Mouse (Mus musculus): Measurements from ENCODE around the gene Olfr557. TPM values are rescaled to one million over a fixed set of nuclear protein-coding genes. Genes with fewer than 3 reads are reported as not detected.
A peak's percentile ranks its signal among the peaks of the same experiment; 100 is the strongest.

Olfr557 gene
- not detected in 2 replicates for polyA plus RNA-seq (2016; fragmentation: Nextera tagmentation; extraction: Ambion mirVana)

- Histone ChIP-seq H3K27ac (no peak within 1 kb of the TSS), H3K9me3 (no peaks in the 10 kb centered on the region), H3K36me3 (no peaks in the 10 kb centered on the region), H3K4me3 (no peak within 1 kb of the TSS), H3K27me3 (ENCODE audit: insufficient read depth, poor library complexity, severe bottlenecking) (no peaks in the 10 kb centered on the region), H3K4me1 (no peaks in the 10 kb centered on the region)
- DNase-seq (ENCODE audit: low spot score): no peak
- WGBS: 69% methylated on average over 5 of the region's 5 CpGs
These were observed at the start of gene Olfr557 for GRCm38 (mm10) chr7:102695358-102696125. Gene Olfr557, plus strand, starts transcription at chr7:102695910.

DNA sequence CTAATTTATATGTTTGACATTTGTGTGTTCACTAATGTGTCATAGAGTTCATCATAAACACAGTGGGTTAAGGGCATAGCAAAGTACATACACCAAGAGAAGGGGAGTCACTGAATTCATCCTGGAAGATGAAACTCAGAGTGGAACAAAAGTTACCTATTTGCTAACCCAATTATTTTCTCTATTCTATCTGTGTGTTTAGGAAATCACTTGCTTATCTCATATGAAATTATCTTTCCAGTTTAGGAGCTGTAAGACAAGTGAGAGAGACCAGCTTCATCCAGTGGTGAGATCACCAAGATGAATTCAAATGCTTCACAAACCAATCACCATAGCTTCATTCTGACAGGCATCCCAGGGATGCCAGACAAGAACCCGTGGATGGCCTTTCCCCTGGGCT lies 37.2 kb upstream of the Olfr557 start, which contains the start of gene Olfr555:
Gene Olfr555 (plus strand): TSS at position 301 of the 400 bp plus-strand sequence.
- Histone ChIP-seq H3K9me3 (no peaks in the 10 kb centered on the region), H3K36me3 (no peaks in the 10 kb centered on the region), H3K27me3 (ENCODE audit: insufficient read depth, poor library complexity, severe bottlenecking) (no peaks in the 10 kb centered on the region), H3K27ac (no peak within 1 kb of the TSS), H3K4me1 (no peaks in the 10 kb centered on the region), H3K4me3 (no peak within 1 kb of the TSS)
- WGBS: 67% methylated on average over 1 of the region's 1 CpGs
- no peak for DNase-seq (ENCODE audit: low spot score)

DNA sequence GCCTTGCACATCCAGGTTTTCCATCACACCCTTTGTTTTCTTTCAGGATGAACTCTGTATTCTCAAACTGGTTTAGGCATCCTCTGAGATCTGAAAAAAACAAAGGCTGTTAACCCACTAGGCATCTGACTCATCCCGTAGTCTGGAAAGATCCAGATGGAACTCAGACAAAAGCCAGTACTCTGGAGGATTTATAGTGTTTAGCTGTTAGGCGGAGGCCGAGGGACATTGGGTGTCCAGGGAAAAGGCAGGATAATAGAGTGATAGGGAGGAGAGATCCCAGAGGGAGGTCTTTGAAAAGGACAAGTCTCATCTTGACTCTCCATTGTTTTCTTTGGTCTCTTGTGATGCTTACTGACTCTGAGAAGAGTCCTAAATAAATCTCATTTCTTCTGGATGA lies 31.1 kb upstream of the Olfr557 start, which contains the start of gene Olfr556:
Gene Olfr556 (plus strand): TSS at position 301 of the 400 bp plus-strand sequence.
- no peak within 1 kb of the TSS for H3K4me3 ChIP-seq
- no peak for DNase-seq (ENCODE audit: low spot score)
- WGBS: 56% methylated on average over 3 of the region's 3 CpGs
- no peaks in the 10 kb centered on the region for H3K36me3 ChIP-seq
- H3K27me3 ChIP-seq (ENCODE audit: insufficient read depth, poor library complexity, severe bottlenecking): no peaks in the 10 kb centered on the region
- no peaks in the 10 kb centered on the region for H3K9me3 ChIP-seq
- no peak within 1 kb of the TSS for H3K27ac ChIP-seq
- H3K4me1 ChIP-seq: no peaks in the 10 kb centered on the region

- 29% methylated on average over 2 of the region's 2 CpGs for WGBS
- DNase-seq (ENCODE audit: low spot score): no peak
- H3K9me3 ChIP-seq: no peaks in the 10 kb centered on the region
These were observed 30.3 kb upstream of the Olfr557 start for GRCm38 (mm10) chr7:102665378-102665777.

DNA sequence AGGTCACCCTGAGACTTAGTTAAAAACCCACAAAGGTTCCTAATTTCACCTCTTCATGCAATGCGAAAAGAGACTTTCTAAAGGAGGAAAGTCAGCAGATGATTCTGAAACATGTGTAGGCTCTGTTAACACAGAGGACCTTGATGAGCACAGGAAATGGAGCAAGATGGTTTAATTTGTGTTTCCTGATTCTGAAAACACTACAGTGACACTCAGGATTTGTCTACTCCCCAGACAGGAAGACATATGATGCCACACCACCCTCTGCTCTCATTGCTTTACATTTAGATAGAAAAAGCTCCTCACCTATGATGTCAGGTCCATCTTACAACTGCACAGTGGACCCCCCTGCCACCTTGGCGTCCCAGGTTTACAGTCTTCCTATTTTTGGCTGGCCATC lies 19.5 kb upstream of the Olfr557 start:
- DNase-seq (ENCODE audit: low spot score): no peak
- Histone ChIP-seq H3K27ac (no peak overlapping the region), H3K4me1 (peaks cover 17% of the 10 kb centered on the region; the same call in 1 of the 2 replicates), H3K27me3 (ENCODE audit: insufficient read depth, poor library complexity, severe bottlenecking) (no peaks in the 10 kb centered on the region), H3K4me3 (no peak overlapping the region), H3K36me3 (peaks cover 18% of the 10 kb centered on the region; the same call in 1 of the 2 replicates), H3K9me3 (no peaks in the 10 kb centered on the region)
- 76% methylated on average over 2 of the region's 2 CpGs for WGBS

More at GRCm38 (mm10) chr7:102665378-102665777, 30.3 kb upstream of the Olfr557 start:
- H3K4me3 ChIP-seq: no peak overlapping the region
- H3K4me1 ChIP-seq: no peaks in the 10 kb centered on the region
- no peak overlapping the region for H3K27ac ChIP-seq
- H3K27me3 ChIP-seq (ENCODE audit: insufficient read depth, poor library complexity, severe bottlenecking): no peaks in the 10 kb centered on the region
- no peaks in the 10 kb centered on the region for H3K36me3 ChIP-seq

- Histone ChIP-seq H3K27ac (no peak overlapping the region), H3K4me3 (no peak overlapping the region), H3K9me3 (no peaks in the 10 kb centered on the region), H3K27me3 (ENCODE audit: insufficient read depth, poor library complexity, severe bottlenecking) (no peaks in the 10 kb centered on the region), H3K36me3 (peaks cover 38% of the 10 kb centered on the region), H3K4me1 (peaks cover 17% of the 10 kb centered on the region; the same call in 1 of the 2 replicates)
- DNase-seq (ENCODE audit: low spot score): no peak
- WGBS: 86% methylated on average over 1 of the region's 1 CpGs
These were observed 13.8 kb upstream of the Olfr557 start for GRCm38 (mm10) chr7:102681916-102682315.

DNA sequence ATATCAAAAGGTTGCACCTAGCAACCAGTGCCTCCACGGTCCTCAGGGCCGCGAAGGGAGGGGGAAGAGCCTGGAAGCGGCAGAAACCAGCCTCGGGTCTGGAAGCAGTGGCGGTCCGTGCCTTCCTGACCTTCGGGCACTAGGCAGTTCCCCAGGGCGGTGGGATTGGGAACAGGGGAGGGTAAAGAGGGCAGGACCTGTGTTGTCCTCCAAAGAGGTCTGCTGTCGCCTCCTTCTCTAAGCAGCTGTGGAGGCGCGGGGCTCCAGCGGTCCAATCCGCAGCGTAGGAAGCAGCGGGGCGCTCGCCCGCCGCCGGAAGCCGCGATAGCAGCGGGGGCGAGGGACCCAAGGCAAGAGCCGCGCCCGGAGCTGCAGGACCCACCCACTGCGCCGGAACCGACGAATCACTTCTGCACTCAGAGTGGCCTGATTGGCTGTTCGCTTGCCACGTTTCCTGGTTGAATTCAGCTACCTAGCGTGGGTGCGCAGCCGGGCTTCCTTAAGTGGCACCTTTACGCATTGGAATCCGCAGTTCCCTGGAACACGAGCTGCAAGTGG lies 8.7 kb upstream of the Olfr557 start, which contains the start of gene Trim68:
Gene Trim68 (minus strand): TSS at position 384 of the 558 bp plus-strand sequence.
- under 1% methylated on average over 40 of the region's 40 CpGs for WGBS
- DNase-seq (ENCODE audit: low spot score): peak; percentile 98
- H3K27me3 ChIP-seq (ENCODE audit: insufficient read depth, poor library complexity, severe bottlenecking): no peaks in the 10 kb centered on the region
- H3K27ac ChIP-seq: peak within 1 kb of the TSS; percentile 88
- no peaks in the 10 kb centered on the region for H3K9me3 ChIP-seq
- H3K36me3 ChIP-seq: peaks cover 15% of the 10 kb centered on the region
- peak within 1 kb of the TSS; percentile 63 for H3K4me3 ChIP-seq
- no peaks in the 10 kb centered on the region for H3K4me1 ChIP-seq

- Histone ChIP-seq H3K27ac (no peak overlapping the region), H3K27me3 (ENCODE audit: insufficient read depth, poor library complexity, severe bottlenecking) (no peaks in the 10 kb centered on the region), H3K36me3 (no peaks in the 10 kb centered on the region), H3K4me1 (no peaks in the 10 kb centered on the region), H3K4me3 (no peak overlapping the region), H3K9me3 (no peaks in the 10 kb centered on the region)
- WGBS: 91% methylated on average over 7 of the region's 7 CpGs
- no peak for DNase-seq (ENCODE audit: low spot score)
These were observed 2.8 kb downstream of the Olfr557 start for GRCm38 (mm10) chr7:102698461-102698860.

- no peak within 1 kb of the TSS for H3K4me3 ChIP-seq
- no peaks in the 10 kb centered on the region for H3K36me3 ChIP-seq
- H3K27me3 ChIP-seq (ENCODE audit: insufficient read depth, poor library complexity, severe bottlenecking): no peaks in the 10 kb centered on the region
- H3K9me3 ChIP-seq: no peaks in the 10 kb centered on the region
- no peak within 1 kb of the TSS for H3K27ac ChIP-seq
- no peak for DNase-seq (ENCODE audit: low spot score)
- no peaks in the 10 kb centered on the region for H3K4me1 ChIP-seq
These were observed 6.2 kb downstream of the Olfr557 start, which contains the start of gene Olfr558 for GRCm38 (mm10) chr7:102701915-102702314. Gene Olfr558, plus strand, starts transcription at chr7:102702215.

GRCm38 (mm10) chr7:102718970-102719369 lies 23.3 kb downstream of the Olfr557 start, which contains the start of gene Olfr33:
Gene Olfr33, minus strand, starts transcription at chr7:102719070.
- Histone ChIP-seq H3K36me3 (no peaks in the 10 kb centered on the region), H3K27ac (no peak within 1 kb of the TSS), H3K27me3 (ENCODE audit: insufficient read depth, poor library complexity, severe bottlenecking) (no peaks in the 10 kb centered on the region), H3K9me3 (no peaks in the 10 kb centered on the region), H3K4me1 (no peaks in the 10 kb centered on the region), H3K4me3 (no peak within 1 kb of the TSS)
- WGBS: 30% methylated on average over 1 of the region's 1 CpGs
- no peak for DNase-seq (ENCODE audit: low spot score)

DNA sequence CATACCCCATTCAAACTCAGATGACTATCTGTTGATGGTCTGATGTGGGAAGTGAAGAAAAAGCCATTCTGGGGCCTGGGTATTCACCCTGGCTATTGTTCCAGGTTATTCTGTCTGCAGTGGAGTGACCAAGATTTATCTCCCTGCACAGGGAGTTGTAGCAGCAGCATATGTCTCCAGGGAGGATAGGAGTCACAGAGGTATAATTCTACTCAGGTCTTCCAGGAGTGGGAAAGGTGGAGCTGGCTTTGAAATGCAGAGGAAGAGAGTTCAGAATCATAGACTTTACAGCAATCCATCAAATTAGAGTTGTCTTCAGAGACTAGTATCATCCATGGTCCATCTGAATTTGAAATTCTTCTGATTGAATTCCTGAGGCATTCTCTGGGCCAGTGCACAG lies 31.7 kb downstream of the Olfr557 start, which contains the start of gene Olfr559:
Gene Olfr559 (minus strand): TSS at position 101 of the 400 bp plus-strand sequence.
- DNase-seq (ENCODE audit: low spot score): no peak
- Histone ChIP-seq H3K4me1 (no peaks in the 10 kb centered on the region), H3K36me3 (no peaks in the 10 kb centered on the region), H3K4me3 (no peak within 1 kb of the TSS), H3K27me3 (ENCODE audit: insufficient read depth, poor library complexity, severe bottlenecking) (no peaks in the 10 kb centered on the region), H3K27ac (no peak within 1 kb of the TSS), H3K9me3 (no peaks in the 10 kb centered on the region)

GRCm38 (mm10) chr7:102733793-102734192 lies 38.1 kb downstream of the Olfr557 start:
- WGBS: 31% methylated on average over 1 of the region's 1 CpGs
- Histone ChIP-seq H3K27me3 (ENCODE audit: insufficient read depth, poor library complexity, severe bottlenecking) (no peaks in the 10 kb centered on the region), H3K27ac (no peak overlapping the region), H3K9me3 (no peaks in the 10 kb centered on the region), H3K4me1 (no peaks in the 10 kb centered on the region), H3K4me3 (no peak overlapping the region), H3K36me3 (no peaks in the 10 kb centered on the region)
- DNase-seq (ENCODE audit: low spot score): no peak

GRCm38 (mm10) chr7:102737705-102738104 lies 42.0 kb downstream of the Olfr557 start:
- Histone ChIP-seq H3K27me3 (ENCODE audit: insufficient read depth, poor library complexity, severe bottlenecking) (no peaks in the 10 kb centered on the region), H3K4me1 (no peaks in the 10 kb centered on the region), H3K9me3 (no peaks in the 10 kb centered on the region), H3K27ac (no peak overlapping the region), H3K36me3 (no peaks in the 10 kb centered on the region), H3K4me3 (no peak overlapping the region)
- 41% methylated on average over 2 of the region's 2 CpGs for WGBS
- DNase-seq (ENCODE audit: low spot score): no peak
